Mouse (Mus musculus): ENCODE data around the gene Sos1.

- TF ChIP-seq CTCF (IDR thresholded peaks at IDR 0.05; ENCODE audit: extremely low read depth, insufficient read depth, low read length): no peak
- no peak for TF ChIP-seq POLR2A (IDR thresholded peaks at IDR 0.05; ENCODE audit: extremely low read depth, insufficient read depth, low read length)
These were observed 44.6 kb downstream of the Sos1 start for GRCm38 (mm10) chr17:80435680-80436079.
